Mouse (Mus musculus) cerebellum, adult 2 months (tissue): ENCODE data around the gene Perm1. TPM values are rescaled to one million over a fixed set of nuclear protein-coding genes. Genes with fewer than 3 reads are reported as not detected.
A peak's percentile ranks its signal among the peaks of the same experiment; 100 is the strongest.

Experiments
- DNase-seq, 2 experiments: peaks; one replicate each; pipeline ENCODE4 v3.0.0; 2021
- H3K27ac ChIP-seq: fragments of 200-500 bp; 2 replicates; pipeline ENCODE4 v1.5.1; 2012; ENCODE audit warnings: low read length, control low read depth, inconsistent platforms; ENCODE audit not compliant: insufficient read depth
- H3K27me3 ChIP-seq: fragments of 200-500 bp; 2 replicates; pipeline ENCODE4 v1.6.1; 2012; ENCODE audit warnings: inconsistent platforms, mild to moderate bottlenecking, low read length, moderate library complexity; ENCODE audit not compliant: control insufficient read depth, insufficient read depth
- H3K4me1 ChIP-seq: fragments of 200-500 bp; 2 replicates; pipeline ENCODE4 v1.6.1; 2011; ENCODE audit warnings: low read length; ENCODE audit not compliant: control insufficient read depth, insufficient read depth
- H3K4me3 ChIP-seq: fragments of 200-500 bp; replicated peaks from 2 replicates; pipeline ENCODE3; 2011; ENCODE audit warnings: mild to moderate bottlenecking, low read depth, low read length, control low read depth; ENCODE audit not compliant: insufficient read depth
- CTCF ChIP-seq: fragments of 200-500 bp; IDR thresholded peaks from 2 replicates; pipeline ENCODE4 v1.5.1; 2011; ENCODE audit warnings: low read depth, mild to moderate bottlenecking, control low read depth, low read length, moderate library complexity, borderline replicate concordance; ENCODE audit not compliant: insufficient read depth
- POLR2A ChIP-seq: fragments of 200-500 bp; IDR thresholded peaks from 2 replicates; pipeline ENCODE4 v1.6.1; 2011; ENCODE audit warnings: low read length, control low read depth, borderline replicate concordance; ENCODE audit not compliant: insufficient read depth
- WGBS: fragments of 180-500 bp; shearing (Covaris S2); methylation state at CpG from one replicate; pipeline ENCODE4 v1.1.7; 2018; 5-methylcytosine and 5-hydroxymethylcytosine counted together
- polyA plus RNA-seq: library from polyadenylated mRNA; depleted of rRNA; stranded (reverse); fragments of >200 nt; gene quantifications from 2 replicates; pipeline ENCODE4 v1.2.3, GENCODE M21; 2012

Gene Perm1
- polyA plus RNA-seq, 1 experiment: 1.4 TPM

DNA sequence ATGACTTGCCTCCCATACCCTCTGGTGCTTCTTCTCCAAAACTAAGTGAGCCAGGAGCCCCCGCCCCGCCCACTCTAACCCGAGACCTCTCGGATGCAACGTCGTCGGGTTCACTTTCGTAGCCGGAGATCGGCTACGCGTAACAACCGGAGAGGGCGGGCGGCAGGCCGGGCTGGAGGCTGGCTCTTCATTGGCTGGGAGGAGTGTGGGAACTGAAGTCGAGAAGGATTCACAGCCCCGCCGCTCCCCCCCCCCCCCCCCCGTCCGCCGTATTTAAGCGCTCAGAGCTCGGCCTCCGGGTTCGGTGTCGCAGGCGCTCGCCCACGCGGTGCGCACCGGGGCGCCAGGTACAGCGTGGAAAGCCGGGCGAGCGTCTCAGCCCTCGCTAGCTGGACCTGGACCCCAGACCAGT, 12.7 kb upstream of the Perm1 start, which contains the start of gene AW011738:
Gene AW011738, plus strand, starts transcription at position 304 of the 412 bp plus-strand sequence.
- H3K4me1 ChIP-seq: peaks cover 13% of the 10 kb centered on the region; the same call in 1 of the 2 replicates
- peak; percentile 78 to 86 for DNase-seq
- TF ChIP-seq POLR2A: peak; percentile 49
- no peak for TF ChIP-seq CTCF
- no peaks in the 10 kb centered on the region for H3K27me3 ChIP-seq
- peak within 1 kb of the TSS; percentile 68 for H3K27ac ChIP-seq
- under 1% methylated on average over 34 of the region's 39 CpGs for WGBS
- peak within 1 kb of the TSS; percentile 84 for H3K4me3 ChIP-seq

DNA sequence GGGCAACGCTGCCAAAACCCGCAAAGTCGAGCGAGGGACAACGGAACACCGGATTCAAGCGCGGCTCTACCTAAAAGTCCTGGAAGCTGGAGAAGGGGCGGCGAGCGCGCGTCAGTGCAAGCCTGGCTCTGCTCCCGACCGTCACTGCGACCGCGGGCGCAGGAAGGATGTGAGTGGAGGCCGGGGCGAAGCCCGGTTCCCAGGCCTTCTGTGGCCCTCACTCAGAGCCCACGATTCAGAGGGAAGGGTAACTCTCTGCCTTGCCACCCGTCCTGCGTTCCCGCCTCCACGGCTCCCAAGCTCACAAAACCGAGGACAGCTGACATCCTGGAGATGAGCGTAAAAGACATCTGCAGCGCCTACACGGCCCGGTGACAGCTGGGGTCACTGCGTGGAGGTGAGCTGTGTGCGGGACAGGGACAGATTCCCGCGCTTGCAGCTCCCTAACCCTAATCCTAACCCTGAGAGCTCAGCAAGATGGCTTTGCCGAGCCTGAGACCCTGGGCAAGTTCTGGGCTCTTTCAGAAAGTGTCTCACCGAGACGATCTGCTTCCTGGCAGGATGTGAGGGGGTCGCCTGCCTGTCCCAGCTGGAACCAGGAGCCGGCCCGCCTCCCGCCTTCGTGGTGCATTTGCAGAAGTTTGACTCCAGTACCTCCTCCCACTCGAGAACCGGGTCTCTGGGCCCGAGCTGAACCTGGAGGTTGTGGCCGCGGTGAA, 12.1 kb upstream of the Perm1 start:
- under 1% methylated on average over 49 of the region's 49 CpGs for whole genome bisulfite sequencing
- TF ChIP-seq POLR2A: no peak
- no peak for TF ChIP-seq CTCF
- Histone ChIP-seq H3K27ac (peak overlapping the region; percentile 68), H3K4me1 (peaks cover 13% of the 10 kb centered on the region; the same call in 1 of the 2 replicates), H3K27me3 (no peaks in the 10 kb centered on the region), H3K4me3 (peak overlapping the region; percentile 84)
- DNase-seq: peak in 1 of 2 experiments; percentile 52

DNA sequence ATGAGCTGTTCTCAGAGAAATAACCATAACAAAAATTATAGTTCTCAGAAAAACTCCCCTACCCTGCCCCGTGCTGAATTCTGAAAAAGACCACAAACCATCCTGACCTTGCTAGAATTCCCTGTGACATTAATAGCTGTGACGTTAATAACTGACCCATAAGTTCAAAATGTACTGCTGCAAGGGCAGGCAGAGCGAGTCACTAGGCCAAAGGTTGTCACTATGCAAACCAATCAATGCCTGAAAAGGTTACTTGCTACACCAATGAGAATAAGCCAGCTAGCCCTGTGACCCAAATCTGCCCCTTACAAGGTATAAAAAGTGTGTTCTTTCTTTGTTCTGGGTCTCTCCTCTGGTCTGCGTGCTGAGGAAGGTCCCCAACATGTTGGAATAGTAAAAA, 6.8 kb upstream of the Perm1 start:
- 93% methylated on average over 4 of the region's 4 CpGs for WGBS
- no peaks in the 10 kb centered on the region for H3K27me3 ChIP-seq
- no peak overlapping the region for H3K4me3 ChIP-seq
- no peak for DNase-seq
- H3K4me1 ChIP-seq: peaks cover 8% of the 10 kb centered on the region; the same call in 1 of the 2 replicates
- TF ChIP-seq CTCF (no peak), POLR2A (no peak)
- H3K27ac ChIP-seq: no peak overlapping the region

DNA sequence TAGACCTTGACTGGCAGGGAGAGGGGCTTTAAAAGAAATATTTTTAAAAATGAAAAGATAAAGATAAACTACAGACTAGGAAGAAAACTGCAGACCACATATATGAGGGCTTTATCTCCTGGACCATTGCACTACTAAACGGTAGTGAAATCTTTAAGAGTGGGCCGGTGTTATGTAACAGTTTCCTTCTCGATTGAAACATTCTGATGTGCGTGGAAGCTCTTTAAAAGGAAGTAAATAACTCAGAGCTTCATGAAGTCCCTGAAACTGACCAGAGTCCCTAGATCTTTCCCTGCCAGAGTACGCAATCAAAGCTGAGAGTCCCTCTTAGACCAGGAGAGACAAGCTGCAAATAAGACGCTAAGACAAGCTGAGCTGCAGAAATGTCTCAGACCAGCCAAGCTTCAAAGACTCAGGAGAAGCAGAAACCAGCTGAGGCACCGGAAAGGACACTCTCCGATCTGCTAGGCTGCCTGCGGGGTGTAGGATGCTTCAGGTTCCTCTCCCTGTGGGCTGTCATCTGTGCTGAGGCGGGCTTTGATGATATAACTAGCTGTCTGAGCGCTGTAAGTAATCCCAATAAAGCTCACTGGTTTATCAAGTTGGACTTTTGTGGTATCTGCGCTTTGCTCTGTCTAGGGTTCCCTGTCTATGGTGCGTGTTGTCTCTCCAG, 5.6 kb upstream of the Perm1 start:
- Histone ChIP-seq H3K27me3 (no peaks in the 10 kb centered on the region), H3K4me3 (no peak overlapping the region), H3K27ac (no peak overlapping the region), H3K4me1 (peaks cover 4% of the 10 kb centered on the region; the same call in 1 of the 2 replicates)
- TF ChIP-seq POLR2A (no peak), CTCF (no peak)
- WGBS: 83% methylated on average over 13 of the region's 13 CpGs
- DNase-seq: no peak

DNA sequence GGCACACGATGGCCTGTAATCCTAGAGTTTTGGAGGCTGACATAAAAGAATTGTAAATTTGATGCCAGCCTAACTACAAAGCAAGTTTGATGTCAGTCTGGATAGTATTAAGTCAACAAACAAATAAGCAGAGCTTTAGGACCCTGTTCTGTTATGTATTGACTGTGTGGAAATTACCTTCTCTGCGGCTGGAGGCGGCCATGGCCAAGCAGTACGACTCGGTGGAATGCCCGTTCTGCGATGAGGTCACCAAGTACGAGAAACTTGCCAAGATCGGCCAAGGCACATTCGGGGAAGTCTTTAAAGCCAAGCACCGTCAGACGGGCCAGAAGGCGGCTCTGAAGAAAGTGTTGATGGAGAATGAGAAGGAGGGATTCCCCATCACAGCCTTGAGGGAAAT, 2.5 kb upstream of the Perm1 start:
- Histone ChIP-seq H3K27me3 (no peaks in the 10 kb centered on the region), H3K4me1 (peaks cover 16% of the 10 kb centered on the region), H3K4me3 (no peak overlapping the region), H3K27ac (no peak overlapping the region)
- DNase-seq: no peak
- no peak for TF ChIP-seq POLR2A
- TF ChIP-seq CTCF: no peak
- 91% methylated on average over 13 of the region's 13 CpGs for WGBS

DNA sequence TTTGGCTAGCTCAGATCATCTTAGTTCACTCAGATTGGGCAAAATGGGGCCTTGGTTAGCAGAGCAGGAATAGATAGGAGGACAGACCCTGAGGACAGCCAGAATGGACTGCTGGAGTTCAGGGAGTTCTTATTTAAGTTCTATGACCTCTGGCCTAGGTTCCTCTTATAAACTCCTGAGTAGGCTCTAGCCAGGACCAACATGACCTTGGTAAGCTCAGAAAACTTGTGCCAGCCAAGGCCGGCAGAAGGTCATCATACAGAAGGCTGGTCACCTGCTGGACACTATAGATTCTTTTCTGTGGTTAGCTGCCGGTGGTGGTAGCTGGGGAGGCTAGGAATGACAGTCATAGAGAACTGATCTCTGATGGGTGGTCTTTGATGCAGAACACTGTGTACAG, 528 bp downstream of the Perm1 start:
- Histone ChIP-seq H3K27ac (no peak overlapping the region), H3K4me1 (peaks cover 16% of the 10 kb centered on the region), H3K4me3 (no peak overlapping the region), H3K27me3 (no peaks in the 10 kb centered on the region)
- no peak for DNase-seq
- 76% methylated on average over 2 of the region's 2 CpGs for WGBS
- no peak for TF ChIP-seq POLR2A
- TF ChIP-seq CTCF: no peak

DNA sequence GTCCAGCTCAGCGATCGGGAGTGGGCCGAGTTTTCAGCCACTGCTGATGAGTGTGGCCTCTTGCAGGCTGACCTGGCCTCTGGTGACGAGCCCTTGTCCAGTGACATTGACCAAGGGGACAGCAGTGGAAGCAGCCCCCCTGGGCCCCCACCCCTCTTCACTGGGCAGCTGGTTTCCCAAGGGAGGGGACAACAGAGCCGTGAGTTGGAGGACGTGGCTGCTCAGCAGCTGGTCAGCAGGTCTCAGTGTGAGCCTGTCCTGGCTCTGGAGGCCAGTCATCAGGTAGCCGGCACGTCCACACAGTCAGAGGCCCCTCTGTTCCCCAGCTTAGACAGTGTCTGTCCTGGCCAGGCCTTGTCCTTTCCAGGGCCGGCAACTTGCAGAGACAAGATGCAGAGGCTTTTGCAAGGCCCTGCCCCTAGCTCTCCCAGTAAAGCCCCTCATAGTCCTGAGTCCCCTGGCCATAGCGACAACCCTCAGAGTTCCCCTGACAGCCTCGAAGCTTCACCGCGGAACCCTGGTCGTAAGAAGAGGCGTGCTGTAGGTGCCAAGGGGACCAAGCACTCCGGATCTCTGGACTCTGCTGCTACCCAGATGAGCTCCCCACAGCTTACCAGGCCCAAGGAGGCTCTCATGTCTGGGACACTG, 1.5 kb downstream of the Perm1 start:
- no peak for DNase-seq
- Histone ChIP-seq H3K4me3 (no peak overlapping the region), H3K4me1 (peaks cover 16% of the 10 kb centered on the region), H3K27me3 (no peaks in the 10 kb centered on the region), H3K27ac (no peak overlapping the region)
- WGBS: 52% methylated on average over 16 of the region's 16 CpGs
- no peak for TF ChIP-seq POLR2A
- TF ChIP-seq CTCF: no peak
